Mouse (Mus musculus) B cell, adult 2 months (primary cell): ENCODE data around the gene Rpl23a.
"Not testable (repeated sequence)": the region's sequence is repeated elsewhere in the genome, so short reads cannot be mapped to it uniquely, and the experiment has no call there.

ENCODE experiments used
- DNase-seq, 2 experiments: peaks; one replicate each; pipeline ENCODE4 v3.0.0; 2022

The Rpl23a gene

DNA sequence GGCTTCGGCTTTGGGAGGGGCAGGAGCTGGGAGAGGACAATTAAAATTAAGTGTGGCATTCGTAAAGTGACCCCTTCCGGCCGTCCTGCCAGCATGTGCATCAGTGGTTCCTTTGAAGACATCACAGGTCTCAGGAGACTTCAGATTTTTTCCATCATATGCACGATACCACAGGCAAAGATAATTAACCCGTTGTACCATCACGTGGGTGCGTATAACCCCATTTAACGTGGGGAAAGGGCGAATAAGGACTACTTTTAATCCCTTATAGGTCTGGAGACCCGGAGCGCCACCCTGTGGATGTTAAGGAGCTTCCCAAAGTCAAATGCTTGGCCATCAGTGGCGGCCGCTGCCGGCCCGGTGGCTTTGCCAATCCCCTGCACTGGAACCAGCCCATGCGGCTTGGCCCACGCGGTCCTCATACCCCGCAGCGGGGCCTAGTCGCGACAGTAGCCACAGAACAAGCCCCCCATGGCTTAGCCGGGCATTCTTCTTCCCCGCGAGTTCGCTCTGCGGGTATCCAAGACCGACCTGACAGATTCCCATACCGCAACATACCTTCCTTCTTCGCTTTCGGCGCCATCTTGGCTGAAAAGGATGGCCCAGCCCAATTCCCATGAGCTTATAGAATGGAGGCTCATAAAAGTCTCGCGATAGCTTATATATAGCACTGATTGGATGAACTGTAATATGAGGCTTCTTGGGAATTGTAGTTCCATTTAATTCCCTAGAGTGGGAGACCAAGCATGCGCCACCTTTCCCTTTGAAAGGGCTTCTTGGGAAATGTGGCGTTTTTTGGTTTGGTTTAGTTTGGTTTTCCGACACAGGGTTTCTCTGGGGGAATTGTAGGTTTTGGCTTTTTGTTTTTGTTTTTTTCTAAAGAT is at the start of gene Rpl23a:
Gene Rpl23a, minus strand, starts transcription at position 624 of the 884 bp plus-strand sequence.
- DNase-seq, result peak; percentile 75 to 76

DNA sequence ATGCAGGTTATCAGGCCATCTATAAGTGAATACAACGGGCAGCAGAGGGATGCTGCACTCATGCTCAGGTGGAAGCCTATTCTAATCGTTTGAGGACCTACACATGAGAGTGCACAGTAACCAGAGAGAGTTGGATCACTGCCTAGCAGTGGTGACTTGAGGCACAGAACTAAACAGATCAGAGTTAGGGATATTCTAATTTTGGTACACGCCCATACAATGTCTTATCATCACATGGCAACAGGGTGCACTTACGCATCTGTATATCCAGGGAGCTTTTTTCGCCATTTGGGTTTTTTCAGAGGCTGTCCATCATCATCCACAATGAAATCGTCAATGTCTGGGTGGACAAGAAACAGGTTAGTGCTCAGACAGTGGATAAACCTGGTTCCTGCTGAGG is 48.1 kb upstream of the Rpl23a start:
- DNase-seq, result no peak

DNA sequence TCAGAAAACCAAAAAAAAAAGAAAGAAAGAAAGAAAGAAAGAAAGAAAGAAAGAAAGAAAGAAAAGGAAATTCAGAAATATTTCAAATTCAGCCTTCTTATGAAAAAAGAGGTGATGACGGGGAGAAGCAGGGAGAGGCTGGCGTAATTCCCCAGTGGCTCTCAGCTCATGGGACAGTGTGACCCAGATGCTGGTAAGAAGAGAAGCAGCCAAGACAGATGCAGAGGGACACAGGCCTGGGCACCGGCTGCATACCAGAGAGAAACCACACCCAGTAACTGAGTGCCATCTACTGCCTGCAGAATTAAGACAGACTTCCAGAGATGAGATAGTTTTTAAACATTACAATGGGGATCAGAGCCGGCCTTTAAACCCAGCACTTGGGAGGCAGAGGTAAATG is 40.2 kb upstream of the Rpl23a start:
- no peak for DNase-seq

DNA sequence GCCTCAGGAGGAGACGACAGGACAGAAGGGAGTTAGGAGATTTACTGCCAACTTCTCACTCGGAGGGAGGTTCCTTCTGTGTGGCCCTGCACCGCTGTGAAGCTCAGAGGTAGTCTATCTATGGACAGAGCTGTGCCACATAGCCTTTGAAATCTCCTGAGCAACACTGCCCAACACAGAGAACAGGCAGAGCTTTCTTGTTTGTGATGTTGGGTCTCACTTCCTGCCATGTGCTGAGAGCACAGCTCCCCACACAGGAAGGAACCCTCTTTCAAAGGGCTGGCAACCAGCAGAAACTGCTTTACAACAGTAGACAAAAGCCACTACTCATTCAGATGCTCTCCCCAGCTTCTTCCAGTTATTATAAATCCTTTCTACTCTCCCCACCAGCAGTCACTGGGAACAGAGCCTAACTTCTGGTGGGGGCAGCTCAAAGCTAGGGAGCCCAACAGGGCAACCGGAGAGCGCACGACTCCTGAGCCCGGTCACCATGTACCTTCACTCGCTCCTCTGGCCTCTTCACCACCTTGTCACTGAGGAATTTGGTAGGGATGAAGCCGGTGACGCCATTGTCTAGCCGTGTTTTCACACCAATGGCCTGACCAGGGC is 32.4 kb upstream of the Rpl23a start:
- DNase-seq, result no peak

DNA sequence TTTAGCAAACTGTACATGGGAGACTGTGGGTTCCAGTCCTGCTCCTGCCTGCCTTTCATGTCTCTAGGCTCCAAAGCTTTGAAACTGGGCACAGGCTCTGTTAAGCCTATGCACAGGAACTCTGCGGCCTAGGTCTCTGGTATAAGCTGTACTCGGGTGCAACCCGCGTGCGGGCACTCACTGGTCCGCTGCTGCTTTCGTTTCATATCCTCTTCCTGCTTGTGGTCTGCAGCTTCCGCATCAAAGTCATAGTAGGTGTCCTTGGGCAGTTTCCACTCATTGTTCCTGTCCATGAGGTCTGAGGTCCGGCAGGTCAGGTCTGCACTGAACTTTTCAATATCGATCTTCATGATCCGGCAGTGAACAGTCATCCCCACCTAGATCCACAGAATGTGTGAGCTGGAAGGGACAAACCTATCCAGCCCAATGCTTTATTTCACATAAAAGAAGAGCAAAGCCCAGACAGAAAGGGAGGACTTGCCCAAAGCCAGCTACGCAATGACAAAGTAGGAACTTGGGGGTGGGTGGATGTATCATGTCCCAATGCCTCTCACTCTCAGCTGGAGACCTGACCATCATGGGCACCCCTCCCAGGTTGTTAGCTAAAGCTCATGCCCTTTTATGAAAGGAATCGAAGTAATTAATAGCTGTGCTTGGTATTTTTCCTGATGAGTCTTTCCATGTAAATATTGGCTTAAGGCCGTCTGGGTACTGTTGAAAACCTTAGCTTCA is 29.9 kb upstream of the Rpl23a start:
- peak; percentile 51 to 58 for DNase-seq

DNA sequence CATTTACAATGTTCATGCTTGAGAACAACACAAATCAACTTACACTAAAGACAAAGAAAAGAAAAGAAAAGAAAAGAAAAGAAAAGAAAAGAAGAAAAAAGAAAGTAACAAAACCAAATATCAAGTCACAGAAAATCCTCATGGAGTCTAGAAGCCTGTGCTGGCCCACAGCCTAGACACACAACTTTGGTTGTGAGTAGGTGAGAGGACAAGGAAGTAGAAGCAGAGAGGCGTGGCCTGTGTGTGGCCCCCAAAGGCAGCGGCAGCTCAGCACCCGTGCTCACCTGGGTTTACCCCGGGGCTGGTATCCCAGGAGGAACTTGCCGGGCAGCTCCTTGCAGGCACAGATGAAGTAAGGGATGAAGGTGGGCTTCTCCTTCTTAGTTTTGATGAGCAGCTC is 28.1 kb upstream of the Rpl23a start:
- DNase-seq, result no peak

DNA sequence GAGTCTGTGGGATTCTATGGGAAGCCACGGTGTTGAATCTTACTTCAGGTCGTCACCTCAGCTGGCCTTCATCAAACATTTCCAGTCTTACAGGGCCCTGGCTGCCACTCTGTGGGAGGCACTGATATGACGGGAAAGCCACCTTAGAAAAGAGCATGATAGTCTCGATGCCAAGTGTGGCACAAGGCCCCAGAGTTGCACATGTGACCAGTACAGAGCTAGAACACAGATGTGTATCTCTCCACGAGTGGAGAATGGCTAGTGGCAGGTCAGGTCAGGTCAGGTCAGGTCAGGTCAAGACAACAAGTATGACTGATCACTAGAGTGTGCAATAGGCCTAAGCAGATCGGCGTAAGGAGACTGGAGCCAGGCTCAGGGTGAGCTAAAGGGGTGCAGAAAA is 27.2 kb upstream of the Rpl23a start:
- no peak for DNase-seq

DNA sequence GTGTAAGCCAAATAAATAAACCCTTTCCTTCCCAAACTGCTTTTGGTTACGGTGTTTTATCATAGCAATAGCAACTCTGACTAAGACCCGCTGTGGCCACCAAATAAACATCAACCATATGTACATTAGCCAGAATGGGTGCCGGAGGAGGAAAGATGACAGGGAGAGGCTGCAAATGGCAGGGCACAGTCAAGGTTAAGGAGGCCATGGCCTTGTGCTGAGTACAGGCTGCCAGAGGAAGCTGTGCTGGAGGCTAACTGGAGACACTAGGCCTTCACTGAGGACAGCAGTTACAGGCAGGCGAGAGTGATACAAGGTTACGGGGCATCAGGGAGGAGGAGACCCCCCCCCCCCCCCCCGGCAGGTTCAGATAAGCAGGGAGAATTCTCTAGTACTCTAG is 26.5 kb upstream of the Rpl23a start:
- DNase-seq, result no peak

DNA sequence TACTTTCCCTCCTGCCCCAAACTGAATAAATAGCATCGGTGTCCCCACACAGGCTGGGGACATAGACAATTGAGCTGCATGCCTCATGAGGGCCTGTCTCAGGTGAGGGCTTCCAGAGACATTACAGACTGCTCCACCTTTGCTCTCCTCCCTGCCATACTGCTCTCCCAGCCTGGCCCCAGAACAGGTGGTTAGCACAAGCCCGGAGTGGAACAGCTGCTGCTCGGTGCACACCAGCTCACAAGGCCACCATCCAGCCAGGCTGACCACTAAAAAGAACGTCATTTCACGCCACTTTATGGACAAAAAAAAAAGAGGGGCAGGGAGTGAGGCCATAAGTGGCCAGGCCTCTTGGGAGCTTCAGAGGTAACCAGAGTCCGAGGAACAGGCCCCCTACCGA is 23.8 kb upstream of the Rpl23a start:
- DNase-seq, result no peak

DNA sequence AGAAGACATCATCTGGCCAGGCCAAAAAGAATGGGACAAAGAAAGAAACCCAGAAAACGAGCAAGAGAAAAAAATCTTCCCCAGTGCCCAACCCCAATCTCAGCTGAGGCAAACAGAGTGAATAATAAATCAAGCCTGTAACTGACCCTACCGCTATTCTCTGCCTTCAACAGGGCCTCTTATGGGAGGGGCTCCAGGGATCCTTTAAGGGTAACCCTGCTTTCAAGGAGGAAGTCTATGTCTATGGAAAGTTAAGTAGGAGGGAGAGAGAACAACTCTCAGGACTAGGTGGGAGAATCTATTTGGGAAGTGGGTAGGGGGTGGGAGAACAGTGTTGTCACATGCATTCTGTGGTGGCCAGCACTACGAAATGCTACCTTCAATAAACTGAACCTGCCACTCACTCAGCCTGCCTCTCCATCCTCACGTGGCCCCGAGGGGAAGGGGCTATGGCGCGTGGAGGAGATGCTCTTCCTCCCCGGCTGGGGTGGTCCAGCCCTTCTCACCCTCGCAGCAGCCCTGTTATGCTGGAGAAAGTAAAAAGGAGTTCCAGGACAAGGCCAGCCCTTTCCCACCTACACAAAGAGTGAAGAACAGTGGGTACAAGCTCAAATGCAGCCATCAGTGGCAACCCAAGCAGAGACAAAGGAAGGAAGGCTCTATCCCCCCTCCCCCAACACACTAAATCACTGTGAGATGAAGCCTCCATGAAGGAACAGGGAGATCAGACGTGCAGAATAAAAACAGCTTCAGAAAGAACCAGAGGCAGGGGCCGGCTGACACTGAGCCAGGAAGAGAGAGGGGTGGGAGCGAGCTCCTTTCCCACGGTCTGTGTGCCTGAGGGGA is 22.2 kb upstream of the Rpl23a start:
- no peak for DNase-seq

DNA sequence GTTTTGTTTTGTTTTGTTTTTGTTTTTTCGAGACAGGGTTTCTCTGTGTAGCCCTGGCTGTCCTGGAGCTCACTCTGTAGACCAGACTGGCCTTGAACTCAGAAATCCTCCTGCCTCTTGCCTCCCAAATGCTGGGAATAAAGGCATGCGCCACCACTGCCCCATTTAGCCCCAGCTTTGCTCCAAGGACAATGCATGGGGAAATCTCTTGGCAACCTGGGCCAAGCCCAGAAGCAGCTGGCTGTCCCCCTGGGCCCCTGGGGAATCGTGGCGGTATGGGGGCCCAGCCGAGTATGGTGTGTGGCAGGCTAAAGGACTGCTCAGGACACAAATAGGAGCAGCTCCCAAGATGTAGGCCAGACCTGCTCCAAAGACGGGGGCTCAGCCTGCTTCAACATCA is 20.9 kb upstream of the Rpl23a start:
- no peak for DNase-seq

DNA sequence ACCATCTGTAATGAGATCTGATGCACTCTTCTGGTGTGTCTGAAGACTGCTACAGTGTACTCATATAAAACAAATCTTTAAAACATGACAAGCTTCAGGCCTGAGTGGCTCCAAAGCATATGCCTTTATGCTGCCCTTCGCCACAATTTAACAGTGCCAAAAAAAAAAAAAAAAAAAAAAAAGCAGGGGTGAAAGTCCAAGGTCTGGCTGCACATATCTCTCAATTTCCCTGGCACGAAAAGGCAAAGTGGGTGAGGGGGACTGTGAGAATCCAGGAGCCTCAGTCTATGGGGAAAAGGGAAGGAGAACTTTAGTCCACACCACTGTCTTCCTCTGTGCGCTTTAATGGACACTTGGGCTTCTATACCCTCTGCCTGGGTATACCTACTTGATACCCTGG is 19.0 kb upstream of the Rpl23a start:
- DNase-seq, result no peak

DNA sequence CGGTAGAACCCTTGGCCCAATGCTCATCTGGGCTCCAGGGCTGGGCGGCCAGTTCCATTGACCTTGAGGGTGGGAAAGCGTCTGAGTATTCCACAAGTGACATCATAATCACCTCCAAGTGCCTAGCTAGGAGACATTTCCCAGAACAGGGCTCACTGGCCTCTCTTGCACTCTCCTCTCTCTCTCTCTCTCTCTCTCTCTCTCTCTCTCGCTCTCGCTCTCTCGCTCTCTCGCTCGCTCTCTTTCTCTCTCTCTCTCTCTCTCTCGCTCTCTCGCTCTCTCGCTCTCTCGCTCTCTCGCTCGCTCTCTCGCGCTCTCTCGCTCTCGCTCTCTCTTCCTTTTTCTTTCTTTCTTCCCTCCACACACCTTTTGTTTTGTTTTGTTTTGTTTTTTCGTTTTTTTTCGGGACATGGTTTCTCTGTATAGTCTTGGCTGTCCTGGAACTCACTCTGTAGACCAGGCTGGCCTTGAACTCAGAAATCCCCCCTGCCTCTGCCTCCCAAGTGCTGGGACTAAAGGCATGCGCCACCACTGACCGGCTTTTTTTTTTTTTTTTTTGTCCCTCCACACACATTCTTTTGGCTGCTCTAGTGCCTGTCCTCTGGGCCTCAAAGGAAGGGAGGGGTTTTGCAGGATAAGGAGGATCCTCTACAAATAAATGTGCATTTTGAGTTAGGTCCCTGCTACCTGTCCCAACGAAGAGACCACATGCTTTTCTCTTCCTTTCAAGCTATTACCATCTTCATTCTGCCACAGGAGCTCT is 11.9 kb upstream of the Rpl23a start:
- no peak for DNase-seq

DNA sequence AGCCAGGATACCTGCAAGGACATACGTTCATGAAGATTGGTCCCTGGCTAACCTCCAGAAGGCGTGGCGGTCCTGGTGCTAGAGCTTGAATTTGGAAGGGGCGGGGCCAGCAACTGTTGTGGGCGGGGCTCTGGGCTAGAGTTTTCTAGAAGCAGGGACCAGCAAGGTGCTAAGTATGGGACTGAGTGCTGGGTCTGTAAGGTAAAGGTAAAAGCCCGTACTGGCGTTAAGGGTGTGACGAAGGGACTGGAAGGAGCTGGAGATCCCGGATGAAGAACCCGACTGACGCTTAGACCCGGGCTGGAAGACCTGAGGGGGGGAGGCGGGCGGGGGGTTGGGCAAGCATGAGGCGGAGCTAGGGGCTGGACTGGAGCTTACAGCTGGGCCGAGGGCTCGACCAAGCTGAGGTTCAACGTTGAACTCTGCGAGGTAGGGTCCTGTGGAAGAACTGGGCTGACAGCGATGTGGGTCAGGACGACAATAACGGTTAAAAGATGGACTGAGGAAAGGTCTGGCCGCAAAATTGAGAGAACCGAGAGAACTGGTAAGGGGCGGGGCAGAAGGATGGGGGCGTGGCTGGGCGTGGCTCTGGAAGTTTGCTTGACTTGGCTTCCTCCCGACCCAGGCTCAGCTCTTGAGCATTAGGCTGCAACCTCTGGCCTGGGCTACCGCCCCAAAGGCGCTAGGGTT is 11.2 kb upstream of the Rpl23a start:
- peak; percentile 86 to 87 for DNase-seq

DNA sequence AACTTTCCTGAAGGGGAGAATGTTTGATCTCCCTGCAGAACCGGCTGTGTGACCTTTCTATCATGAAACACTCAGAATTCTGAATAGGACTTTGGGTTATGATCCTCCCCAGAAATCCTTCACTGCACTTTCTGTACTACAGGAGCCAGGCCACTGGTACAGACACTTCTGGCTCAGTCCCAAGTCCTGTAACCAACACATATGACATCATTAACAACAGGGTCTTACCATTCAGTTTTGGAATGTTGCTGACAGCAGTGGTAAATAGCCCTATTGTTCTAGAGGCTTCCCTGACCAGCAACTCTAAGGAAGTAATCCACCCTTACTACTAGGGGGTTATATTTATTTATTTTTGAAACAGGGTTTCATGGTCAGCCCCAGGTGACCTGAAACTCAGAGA is 9.7 kb upstream of the Rpl23a start, which contains the start of gene Proca1:
Gene Proca1, plus strand, starts transcription at position 280 of the 400 bp plus-strand sequence.
- DNase-seq, result no peak

DNA sequence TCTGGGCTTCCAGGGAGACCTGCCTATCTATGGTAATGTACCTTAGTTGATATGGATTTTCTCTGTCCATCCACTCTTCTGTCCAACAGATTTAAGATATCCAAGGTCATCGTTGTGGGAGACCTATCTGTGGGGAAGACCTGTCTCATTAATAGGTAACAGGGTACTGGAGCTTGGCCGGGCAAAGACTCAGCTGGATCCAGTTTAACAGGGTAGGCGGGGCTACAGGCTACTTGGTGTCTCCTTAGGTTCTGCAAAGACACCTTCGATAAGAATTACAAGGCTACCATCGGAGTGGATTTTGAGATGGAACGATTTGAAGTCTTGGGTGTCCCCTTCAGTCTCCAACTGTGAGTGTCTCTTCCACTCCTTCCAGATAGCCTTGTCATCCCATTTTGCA is 6.7 kb upstream of the Rpl23a start:
- no peak for DNase-seq

DNA sequence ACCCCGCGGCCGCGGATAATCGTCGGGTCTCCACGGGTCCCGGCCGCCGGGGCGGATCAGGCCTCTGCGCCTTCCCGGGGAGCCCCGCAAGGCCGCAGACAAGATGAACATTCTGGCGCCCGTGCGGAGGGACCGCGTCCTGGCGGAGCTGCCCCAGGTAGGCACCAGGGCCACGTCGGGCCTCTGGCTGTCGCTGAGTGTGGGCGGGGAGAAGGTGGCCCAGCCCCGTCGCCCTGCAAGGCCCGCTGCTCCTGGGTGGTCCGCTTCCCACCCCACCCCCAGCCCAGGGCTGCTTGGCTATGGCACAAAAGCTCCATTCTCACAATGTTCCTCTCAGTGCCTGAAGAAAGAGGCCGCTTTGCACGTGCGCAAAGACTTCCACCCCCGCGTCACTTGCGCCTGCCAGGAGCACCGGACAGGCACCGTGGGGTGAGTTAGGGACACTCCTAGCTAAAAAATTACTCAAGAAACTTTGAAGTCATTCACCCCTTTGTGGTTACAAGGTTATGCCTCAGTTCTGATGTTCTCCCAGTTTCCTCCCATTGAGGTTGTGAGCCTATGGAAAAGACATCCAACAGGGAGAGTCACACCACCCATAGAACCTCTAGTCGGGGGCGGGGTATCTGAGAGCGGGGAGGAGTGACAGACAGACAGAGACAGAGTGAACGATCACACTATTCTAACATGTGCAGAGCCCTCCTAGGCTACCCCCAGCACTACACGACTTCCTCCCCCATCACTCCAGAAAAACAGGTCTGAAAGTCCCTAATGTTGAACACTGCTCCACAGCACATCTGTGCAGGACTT is 6.1 kb upstream of the Rpl23a start:
- DNase-seq, result peak; percentile 34 to 53

DNA sequence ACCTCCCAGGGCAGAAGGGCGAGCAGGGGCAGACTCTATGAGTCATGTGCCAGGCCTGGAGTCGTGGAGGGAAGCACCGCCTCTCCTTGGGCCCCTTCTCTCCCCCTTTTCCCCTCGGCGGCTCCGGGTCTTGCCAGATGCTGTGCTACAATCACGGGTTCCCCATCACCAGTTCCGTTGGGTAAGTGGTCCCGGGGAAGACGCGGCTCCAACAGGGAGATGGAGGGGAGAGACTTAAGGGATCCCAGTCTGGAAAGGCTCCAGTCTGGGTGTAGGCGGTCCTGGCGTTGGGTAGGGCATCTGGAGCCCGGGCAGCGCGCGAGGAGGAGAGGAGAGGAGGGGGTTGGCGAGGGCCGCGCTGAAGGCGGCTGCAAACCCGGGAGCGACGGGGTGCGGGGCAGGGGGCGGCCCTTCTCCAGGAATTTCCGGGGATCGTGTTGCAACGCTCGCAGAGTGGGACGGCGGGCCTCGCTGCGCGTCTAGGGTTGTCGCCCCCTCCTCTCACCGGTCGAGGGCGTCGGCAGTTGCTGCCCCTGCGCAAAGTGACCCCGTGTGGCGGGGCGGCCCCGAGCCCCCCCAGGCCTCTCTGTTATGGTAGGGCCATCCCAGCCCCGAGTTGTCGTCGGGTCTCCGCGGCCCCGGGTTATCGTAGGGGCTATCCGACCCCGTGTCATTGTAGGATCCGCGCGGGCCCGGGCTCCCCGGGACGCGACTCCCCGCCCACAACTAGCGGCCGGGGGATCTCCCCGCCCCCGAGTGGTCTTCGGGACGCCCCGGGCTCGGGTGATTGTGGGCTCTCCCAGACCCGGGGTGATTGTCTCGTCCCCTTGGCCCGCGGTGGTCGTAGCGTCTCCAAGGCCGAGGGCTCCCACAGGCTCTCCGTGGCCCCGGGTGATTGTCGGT is 5.2 kb upstream of the Rpl23a start, which contains the start of gene Rab34:
Gene Rab34, plus strand, starts transcription at position 100 of the 903 bp plus-strand sequence.
- peak; percentile 27 to 33 for DNase-seq

DNA sequence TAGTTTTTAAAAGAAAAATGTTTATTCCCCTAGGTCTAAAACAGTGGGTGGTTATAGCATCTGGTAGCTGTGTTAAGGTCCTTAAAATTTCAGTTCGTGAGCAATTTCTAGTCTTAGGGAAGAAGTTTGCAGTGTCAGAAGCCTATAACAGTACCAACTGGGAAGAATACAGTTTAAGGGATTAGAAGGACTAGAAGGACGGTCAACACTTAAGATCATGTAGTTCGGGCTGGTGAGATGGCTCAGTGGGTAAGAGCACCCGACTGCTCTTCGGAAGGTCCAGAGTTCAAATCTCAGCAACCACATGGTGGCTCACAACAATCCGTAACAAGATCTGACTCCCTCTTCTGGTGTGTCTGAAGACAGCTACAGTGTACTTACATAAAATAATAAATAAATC is 1.3 kb upstream of the Rpl23a start:
- DNase-seq, result not testable (repeated sequence)
